Mouse (Mus musculus): Measurements from ENCODE around the gene Mrap. TPM values are rescaled to one million over a fixed set of nuclear protein-coding genes. Genes with fewer than 3 reads are reported as not detected.

Mrap gene
- total and polyA plus RNA-seq, 2 experiments from 2014 or later: 1.4 to 1.6 TPM

GRCm38 (mm10) chr16:90748169-90748568, 10.2 kb downstream of the Mrap start:
- TF ChIP-seq CTCF (IDR thresholded peaks at IDR 0.05; ENCODE audit: low read depth): no peak
- H3K36me3 ChIP-seq (ENCODE audit: insufficient read depth, low read length): peaks cover 6% of the 10 kb centered on the region
- no peaks in the 10 kb centered on the region for H3K27me3 ChIP-seq (ENCODE audit: insufficient read depth, low read length)
- WGBS: 95% methylated on average over 7 of the region's 7 CpGs
- no peak overlapping the region for H3K4me2 ChIP-seq (ENCODE audit: low read depth, low read length)
- no peak for DNase-seq (ENCODE audit: low spot score)
- H3K4me3 ChIP-seq (ENCODE audit: low read length): no peak overlapping the region
- H3K9ac ChIP-seq (replicated peaks; ENCODE audit: low read length): no peak overlapping the region
- no peak for ATAC-seq
- H3K4me1 ChIP-seq (ENCODE audit: insufficient read depth, low read length): no peaks in the 10 kb centered on the region
- no peak overlapping the region for H3K27ac ChIP-seq
- no peaks in the 10 kb centered on the region for H3K9me3 ChIP-seq (ENCODE audit: low read length)

- ATAC-seq (no peak), DNase-seq (ENCODE audit: low spot score) (no peak)
- WGBS: 92% methylated on average over 13 of the region's 13 CpGs
- H3K4me2 ChIP-seq (ENCODE audit: low read depth, low read length): no peak overlapping the region
- no peaks in the 10 kb centered on the region for H3K4me1 ChIP-seq (ENCODE audit: insufficient read depth, low read length)
- H3K9ac ChIP-seq (replicated peaks; ENCODE audit: low read length): no peak overlapping the region
- no peak overlapping the region for H3K4me3 ChIP-seq (ENCODE audit: low read length)
- TF ChIP-seq CTCF (IDR thresholded peaks at IDR 0.05; ENCODE audit: low read depth): no peak
- no peak overlapping the region for H3K27ac ChIP-seq
- no peaks in the 10 kb centered on the region for H3K9me3 ChIP-seq (ENCODE audit: low read length)
- H3K27me3 ChIP-seq (ENCODE audit: insufficient read depth, low read length): no peaks in the 10 kb centered on the region
- H3K36me3 ChIP-seq (ENCODE audit: insufficient read depth, low read length): peaks cover 35% of the 10 kb centered on the region
Measured at GRCm38 (mm10) chr16:90753386-90753941, 15.5 kb downstream of the Mrap start.

DNA sequence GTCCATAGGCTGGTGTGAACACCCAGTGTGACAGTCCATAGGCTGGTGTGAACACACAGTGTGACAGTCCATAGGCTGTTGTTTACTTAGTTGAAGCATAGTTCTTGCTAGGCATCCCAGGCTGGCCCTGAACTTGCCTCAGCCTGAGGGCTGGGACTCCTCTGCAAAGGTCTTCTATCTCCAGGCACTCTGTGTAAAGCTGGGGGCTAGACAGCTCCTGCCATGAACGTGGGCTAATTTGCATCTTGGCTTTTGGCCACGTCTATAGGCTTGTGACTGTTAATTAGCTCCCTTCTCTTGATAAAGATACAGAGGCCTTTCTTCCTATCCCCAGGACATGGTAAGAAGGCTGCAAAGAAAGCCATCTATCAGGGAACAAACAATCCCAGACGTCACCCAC, 21.3 kb downstream of the Mrap start:
- H3K27me3 ChIP-seq (ENCODE audit: insufficient read depth, low read length): no peaks in the 10 kb centered on the region
- no peak overlapping the region for H3K27ac ChIP-seq
- TF ChIP-seq CTCF (IDR thresholded peaks at IDR 0.05; ENCODE audit: low read depth): no peak
- H3K4me2 ChIP-seq (ENCODE audit: low read depth, low read length): no peak overlapping the region
- H3K36me3 ChIP-seq (ENCODE audit: insufficient read depth, low read length): peaks cover 43% of the 10 kb centered on the region
- peak; percentile 20 for DNase-seq (ENCODE audit: low spot score)
- no peak overlapping the region for H3K4me3 ChIP-seq (ENCODE audit: low read length)
- no peaks in the 10 kb centered on the region for H3K4me1 ChIP-seq (ENCODE audit: insufficient read depth, low read length)
- H3K9ac ChIP-seq (replicated peaks; ENCODE audit: low read length): no peak overlapping the region
- no peaks in the 10 kb centered on the region for H3K9me3 ChIP-seq (ENCODE audit: low read length)
- no peak for ATAC-seq
- WGBS: 20% methylated on average over 3 of the region's 3 CpGs

DNA sequence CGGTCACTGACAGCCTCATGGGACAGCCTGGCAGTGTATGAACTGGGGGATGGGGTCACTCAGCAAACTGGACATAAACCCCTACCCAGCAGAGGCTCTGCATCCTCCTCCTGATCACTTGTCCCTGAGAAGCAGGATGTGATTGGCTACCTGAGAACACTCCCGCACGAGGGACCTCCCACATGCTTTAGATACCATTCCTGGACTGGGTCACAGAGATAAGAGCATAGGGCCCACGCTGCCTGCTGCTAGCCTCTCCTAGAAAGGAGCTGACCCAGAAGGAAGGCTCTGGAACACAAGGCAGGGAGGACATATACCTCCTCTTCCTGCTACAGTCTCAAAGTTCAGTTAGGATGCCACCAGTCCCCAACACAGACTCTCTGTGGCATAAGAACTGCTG, 22.5 kb downstream of the Mrap start:
- no peaks in the 10 kb centered on the region for H3K27me3 ChIP-seq (ENCODE audit: insufficient read depth, low read length)
- H3K9ac ChIP-seq (replicated peaks; ENCODE audit: low read length): no peak overlapping the region
- no peak overlapping the region for H3K4me3 ChIP-seq (ENCODE audit: low read length)
- H3K27ac ChIP-seq: no peak overlapping the region
- ATAC-seq (no peak), DNase-seq (ENCODE audit: low spot score) (no peak)
- H3K9me3 ChIP-seq (ENCODE audit: low read length): no peaks in the 10 kb centered on the region
- H3K4me1 ChIP-seq (ENCODE audit: insufficient read depth, low read length): no peaks in the 10 kb centered on the region
- no peak overlapping the region for H3K4me2 ChIP-seq (ENCODE audit: low read depth, low read length)
- TF ChIP-seq CTCF (IDR thresholded peaks at IDR 0.05; ENCODE audit: low read depth): no peak
- WGBS: 89% methylated on average over 4 of the region's 4 CpGs
- peaks cover 33% of the 10 kb centered on the region; the same call in 1 of the 2 replicates for H3K36me3 ChIP-seq (ENCODE audit: insufficient read depth, low read length)

DNA sequence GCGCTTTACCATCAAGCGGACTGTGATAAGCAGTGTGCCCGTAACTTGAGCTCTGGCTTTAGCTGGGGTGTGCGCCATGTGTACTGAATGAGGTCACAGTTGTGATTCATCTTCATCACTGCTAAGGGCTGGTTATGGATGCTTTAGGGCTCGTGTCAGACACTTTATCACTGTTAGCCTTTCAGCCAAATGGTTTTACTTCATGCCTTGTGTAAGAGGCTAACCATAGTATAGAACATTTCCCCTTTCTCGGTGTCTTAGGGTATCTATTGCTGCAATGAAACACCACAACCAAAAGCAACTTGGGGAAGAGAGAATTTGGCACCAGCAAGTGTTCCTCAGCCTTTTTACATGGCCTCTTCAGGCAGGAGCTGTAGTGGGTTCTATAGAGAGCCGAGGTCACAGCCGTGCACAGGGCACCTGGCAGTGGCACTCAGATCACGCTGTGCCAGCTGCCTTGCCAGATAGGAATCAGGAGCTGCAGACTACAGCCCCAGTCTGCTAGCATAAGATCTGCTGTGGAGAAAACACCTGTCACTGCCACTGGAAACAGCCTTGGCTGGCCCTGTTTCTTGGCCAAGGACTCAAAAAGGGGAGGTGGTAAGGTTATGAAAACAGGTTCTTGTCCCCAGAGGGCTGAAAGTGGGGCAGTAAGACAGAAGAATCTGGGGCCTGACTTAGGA, 27.3 kb downstream of the Mrap start:
- WGBS: 86% methylated on average over 9 of the region's 9 CpGs
- H3K4me1 ChIP-seq (ENCODE audit: insufficient read depth, low read length): no peaks in the 10 kb centered on the region
- peaks cover 50% of the 10 kb centered on the region for H3K36me3 ChIP-seq (ENCODE audit: insufficient read depth, low read length)

GRCm38 (mm10) chr16:90766919-90767454, 29.0 kb downstream of the Mrap start:
- Histone ChIP-seq H3K9me3 (ENCODE audit: low read length) (no peaks in the 10 kb centered on the region), H3K4me3 (ENCODE audit: low read length) (no peak overlapping the region), H3K4me2 (ENCODE audit: low read depth, low read length) (no peak overlapping the region), H3K4me1 (ENCODE audit: insufficient read depth, low read length) (no peaks in the 10 kb centered on the region), H3K9ac (replicated peaks; ENCODE audit: low read length) (no peak overlapping the region), H3K27me3 (ENCODE audit: insufficient read depth, low read length) (no peaks in the 10 kb centered on the region), H3K36me3 (ENCODE audit: insufficient read depth, low read length) (peaks cover 51% of the 10 kb centered on the region), H3K27ac (no peak overlapping the region)
- WGBS: 98% methylated on average over 15 of the region's 15 CpGs
- no peak for TF ChIP-seq CTCF (IDR thresholded peaks at IDR 0.05; ENCODE audit: low read depth)
- DNase-seq (ENCODE audit: low spot score) (no peak), ATAC-seq (no peak)

More for the DNA sequence above, 27.3 kb downstream of the Mrap start:
- Histone ChIP-seq H3K27me3 (ENCODE audit: insufficient read depth, low read length) (no peaks in the 10 kb centered on the region), H3K27ac (no peak overlapping the region), H3K4me2 (ENCODE audit: low read depth, low read length) (no peak overlapping the region), H3K4me3 (ENCODE audit: low read length) (no peak overlapping the region), H3K9me3 (ENCODE audit: low read length) (no peaks in the 10 kb centered on the region), H3K9ac (replicated peaks; ENCODE audit: low read length) (no peak overlapping the region)
- ATAC-seq: no peak
- no peak for DNase-seq (ENCODE audit: low spot score)
- TF ChIP-seq CTCF (IDR thresholded peaks at IDR 0.05; ENCODE audit: low read depth): no peak

- TF ChIP-seq CTCF (IDR thresholded peaks at IDR 0.05; ENCODE audit: low read depth): no peak
- WGBS: 85% methylated on average over 12 of the region's 12 CpGs
- H3K36me3 ChIP-seq (ENCODE audit: insufficient read depth, low read length): peaks cover 74% of the 10 kb centered on the region
Measured at GRCm38 (mm10) chr16:90774216-90774615, 36.2 kb downstream of the Mrap start.

More at GRCm38 (mm10) chr16:90774216-90774615, 36.2 kb downstream of the Mrap start:
- no peak for DNase-seq (ENCODE audit: low spot score)
- no peak overlapping the region for H3K4me2 ChIP-seq (ENCODE audit: low read depth, low read length)
- no peaks in the 10 kb centered on the region for H3K9me3 ChIP-seq (ENCODE audit: low read length)
- H3K27me3 ChIP-seq (ENCODE audit: insufficient read depth, low read length): no peaks in the 10 kb centered on the region
- H3K9ac ChIP-seq (replicated peaks; ENCODE audit: low read length): no peak overlapping the region
- no peak overlapping the region for H3K27ac ChIP-seq
- H3K4me3 ChIP-seq (ENCODE audit: low read length): no peak overlapping the region
- H3K4me1 ChIP-seq (ENCODE audit: insufficient read depth, low read length): no peaks in the 10 kb centered on the region
- no peak for ATAC-seq
